Mouse (Mus musculus): ENCODE results near the gene Upf3b. TPM values are rescaled to one million over a fixed set of nuclear protein-coding genes. Genes with fewer than 3 reads are reported as not detected.

Upf3b gene
- polyA plus RNA-seq, 1 experiment from 2014 or later, result 20.7 TPM

DNA sequence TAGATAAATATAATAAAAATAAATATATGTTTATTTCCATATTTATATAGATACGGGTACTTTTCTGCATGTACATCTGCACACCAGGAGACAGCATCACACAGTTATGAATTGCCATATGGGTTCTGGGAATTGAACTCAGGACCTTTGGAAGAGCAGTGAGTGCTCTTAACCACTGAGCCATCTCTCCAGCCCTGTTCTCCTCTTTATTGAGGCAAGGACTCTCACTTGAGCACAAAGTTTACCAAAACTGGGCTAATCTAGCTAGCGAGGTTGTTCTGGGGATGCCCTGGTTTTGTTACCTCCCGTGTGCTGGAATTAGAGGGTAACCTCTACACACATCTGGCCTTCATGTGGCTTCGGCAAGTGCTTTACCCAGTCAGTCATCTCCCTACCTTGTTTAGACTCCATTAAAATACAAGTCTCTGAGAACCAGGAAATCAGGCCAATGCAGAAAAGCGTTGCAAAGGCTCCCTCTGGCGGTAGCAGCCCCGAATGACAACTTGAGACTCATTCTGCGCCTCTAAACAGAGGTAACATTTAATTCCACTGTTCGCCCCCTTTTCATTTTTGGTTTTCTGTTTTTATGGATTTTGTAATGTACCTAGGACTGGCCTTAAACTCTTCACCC, 35.7 kb downstream of the Upf3b start:
- no peak overlapping the region for H3K4me2 ChIP-seq
- no peaks in the 10 kb centered on the region for H3K9me3 ChIP-seq
- H3K27me3 ChIP-seq, result no peaks in the 10 kb centered on the region
- no peak overlapping the region for H3K27ac ChIP-seq
- H3K4me3 ChIP-seq, result no peak overlapping the region
- no peak for ATAC-seq (ENCODE audit: borderline replicate concordance, extremely low read depth, low FRiP score, low TSS enrichment)
- 37% methylated on average over 9 of the region's 9 CpGs for WGBS
- H3K9ac ChIP-seq, result no peak overlapping the region
- H3K4me1 ChIP-seq, result no peaks in the 10 kb centered on the region
- no peaks in the 10 kb centered on the region for H3K36me3 ChIP-seq

DNA sequence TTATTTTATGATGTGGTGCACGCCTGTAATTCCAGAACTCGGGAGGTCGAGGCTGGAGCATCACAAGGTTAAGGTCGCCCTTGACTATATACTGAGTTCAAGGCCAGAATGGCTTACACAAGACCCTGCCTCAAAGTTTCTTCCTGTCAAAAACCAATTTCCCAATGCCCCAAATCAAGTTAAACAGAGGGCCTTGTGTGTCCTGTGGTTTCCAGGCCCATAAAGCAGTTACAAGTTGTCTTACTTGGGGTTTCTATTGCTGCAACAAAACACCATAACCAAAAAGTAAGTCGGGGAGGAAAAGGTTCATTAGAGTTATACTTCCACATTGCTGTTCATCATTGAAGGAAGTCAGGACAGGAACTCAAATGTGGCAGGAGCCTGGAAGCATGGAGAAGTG, 41.4 kb downstream of the Upf3b start:
- H3K4me2 ChIP-seq, result no peak overlapping the region
- no peaks in the 10 kb centered on the region for H3K9me3 ChIP-seq
- H3K9ac ChIP-seq, result no peak overlapping the region
- ATAC-seq (ENCODE audit: borderline replicate concordance, extremely low read depth, low FRiP score, low TSS enrichment), result no peak
- 89% methylated on average over 5 of the region's 5 CpGs for WGBS
- H3K27ac ChIP-seq, result no peak overlapping the region
- no peaks in the 10 kb centered on the region for H3K27me3 ChIP-seq
- H3K4me3 ChIP-seq, result no peak overlapping the region
- H3K4me1 ChIP-seq, result no peaks in the 10 kb centered on the region
- no peaks in the 10 kb centered on the region for H3K36me3 ChIP-seq

DNA sequence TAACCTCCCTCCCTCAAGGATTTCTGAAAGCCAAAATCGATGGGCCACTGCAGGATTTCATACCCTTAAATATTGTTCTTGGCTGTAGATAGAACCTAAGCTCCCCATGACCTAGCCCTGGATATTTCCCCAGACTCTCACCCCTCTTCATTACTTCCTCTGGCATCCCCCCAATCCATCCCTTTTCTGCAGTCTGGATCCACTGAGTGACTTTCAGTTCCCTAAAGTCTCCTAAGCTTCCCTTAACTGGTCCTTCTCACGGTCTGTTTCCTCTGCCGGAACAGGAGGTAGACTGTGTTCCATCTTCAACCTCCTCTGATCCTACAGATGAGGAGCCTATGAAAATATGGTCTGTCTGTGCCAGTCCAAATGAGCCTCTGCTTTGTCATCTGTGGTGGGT, 42.8 kb downstream of the Upf3b start:
- H3K4me2 ChIP-seq, result no peak overlapping the region
- no peak for ATAC-seq (ENCODE audit: borderline replicate concordance, extremely low read depth, low FRiP score, low TSS enrichment)
- H3K36me3 ChIP-seq, result no peaks in the 10 kb centered on the region
- no peak overlapping the region for H3K27ac ChIP-seq
- no peaks in the 10 kb centered on the region for H3K9me3 ChIP-seq
- H3K4me3 ChIP-seq, result no peak overlapping the region
- H3K27me3 ChIP-seq, result no peaks in the 10 kb centered on the region
- no peak overlapping the region for H3K9ac ChIP-seq
- 82% methylated on average over 3 of the region's 3 CpGs for WGBS
- H3K4me1 ChIP-seq, result no peaks in the 10 kb centered on the region

DNA sequence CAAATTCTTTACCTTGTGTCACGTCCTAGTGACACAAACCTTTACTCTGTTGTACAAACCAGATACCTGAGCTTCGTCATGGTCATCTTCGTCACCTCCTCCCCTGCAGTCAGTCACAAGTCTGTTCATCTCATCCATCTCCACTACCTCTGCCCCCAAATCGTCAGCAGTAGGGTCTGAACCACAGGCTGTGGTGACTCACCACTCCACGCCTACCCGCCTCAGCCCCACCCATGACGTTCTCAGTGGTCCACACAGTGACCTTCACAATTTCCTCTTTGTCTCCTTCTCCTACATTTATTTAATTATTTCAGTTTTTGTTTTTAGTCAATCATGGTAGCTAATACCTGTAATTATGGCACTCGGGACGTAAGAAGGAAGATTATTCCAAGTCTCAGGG, 46.2 kb downstream of the Upf3b start:
- no peaks in the 10 kb centered on the region for H3K9me3 ChIP-seq
- no peak overlapping the region for H3K4me2 ChIP-seq
- H3K4me3 ChIP-seq, result no peak overlapping the region
- H3K27me3 ChIP-seq, result no peaks in the 10 kb centered on the region
- no peak overlapping the region for H3K27ac ChIP-seq
- H3K36me3 ChIP-seq, result no peaks in the 10 kb centered on the region
- no peak for ATAC-seq (ENCODE audit: borderline replicate concordance, extremely low read depth, low FRiP score, low TSS enrichment)
- no peaks in the 10 kb centered on the region for H3K4me1 ChIP-seq
- WGBS, result 74% methylated on average over 9 of the region's 9 CpGs
- no peak overlapping the region for H3K9ac ChIP-seq

DNA sequence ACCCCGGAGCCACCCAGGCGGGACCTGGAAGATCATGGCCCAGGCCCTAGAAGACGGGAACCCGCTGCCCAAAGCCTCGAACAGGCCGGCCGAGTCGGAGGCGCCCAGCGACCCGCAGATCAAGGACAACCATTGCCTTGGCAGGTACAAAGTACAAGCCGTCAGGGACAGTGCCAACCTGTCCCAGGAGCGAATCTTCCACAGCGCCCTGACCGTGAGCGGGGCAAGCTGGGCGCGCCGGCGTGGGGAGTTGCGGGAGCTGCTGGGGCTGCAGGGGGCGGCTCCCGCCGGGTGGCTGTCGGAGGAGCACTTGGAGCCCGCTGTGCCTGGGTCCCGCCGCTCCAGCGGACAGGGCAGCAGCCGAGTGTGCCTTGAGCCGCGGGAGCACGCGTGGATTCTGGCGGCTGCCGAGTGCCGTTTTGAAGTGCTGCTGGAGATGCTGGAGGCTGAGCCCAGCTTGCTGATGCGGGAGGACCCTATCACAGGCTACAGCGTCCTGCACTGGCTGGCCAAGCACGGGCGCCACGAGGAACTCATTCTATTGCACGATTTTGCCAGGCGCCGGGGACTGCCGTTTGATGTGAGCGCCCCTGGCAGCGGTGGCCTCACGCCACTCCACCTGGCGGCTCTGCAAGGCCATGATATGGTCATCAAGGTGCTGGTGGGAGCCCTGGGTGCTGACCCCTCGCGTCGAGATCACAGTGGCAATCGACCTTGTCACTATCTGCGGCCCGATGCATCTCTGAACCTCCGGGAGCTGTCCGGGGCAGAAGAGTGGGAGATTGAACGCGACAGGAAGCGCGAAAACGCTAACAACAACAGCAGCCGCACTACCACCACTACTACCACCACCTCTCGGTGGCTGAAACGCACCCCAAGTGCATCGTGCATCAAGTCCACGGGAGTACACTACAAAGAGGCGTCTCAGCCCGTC, 61.0 kb downstream of the Upf3b start:
- ATAC-seq (ENCODE audit: borderline replicate concordance, extremely low read depth, low FRiP score, low TSS enrichment), result peak; percentile 35; the same call in 1 of the 2 replicates

DNA sequence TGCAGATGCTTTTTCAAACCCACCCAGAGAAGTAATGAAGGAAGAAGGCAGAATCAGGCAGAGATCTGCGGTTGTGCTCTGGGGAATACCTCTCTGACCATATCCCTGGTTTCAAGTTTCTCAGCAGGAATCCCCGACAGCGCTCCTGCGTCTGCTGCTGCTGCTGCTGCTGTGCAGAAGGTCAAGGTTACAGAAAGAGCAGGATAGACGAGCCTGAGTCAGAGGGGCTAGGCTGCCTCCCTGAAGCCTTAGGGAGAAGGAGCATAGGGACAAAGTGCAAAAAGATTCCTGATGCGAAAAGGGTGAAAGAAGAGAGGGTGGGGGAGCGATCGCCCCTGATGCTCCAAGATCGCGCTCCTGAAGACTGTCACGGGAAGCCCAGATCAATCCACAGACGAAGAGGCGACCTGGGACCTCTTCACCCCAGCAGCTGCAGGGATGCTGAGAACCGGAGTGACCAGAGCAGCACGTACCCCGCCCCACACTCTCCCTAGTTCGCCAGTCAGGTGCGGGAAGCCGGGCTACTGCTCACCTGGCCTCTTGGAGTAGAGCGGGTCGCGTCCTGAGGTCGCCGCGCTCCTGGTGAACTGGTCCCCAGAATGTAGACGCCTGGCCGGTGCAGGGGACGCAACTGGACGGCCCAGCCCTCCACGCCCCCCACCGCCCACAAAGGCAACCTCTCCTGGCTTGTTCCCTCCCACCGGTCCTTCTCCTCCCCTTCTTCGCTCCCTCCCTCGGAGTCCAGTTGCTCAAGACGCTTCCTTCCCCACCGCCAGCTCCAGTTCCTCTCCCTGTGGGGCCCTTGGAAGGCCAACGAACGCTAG, 61.8 kb downstream of the Upf3b start, which contains the start of gene Sowahd:
Sowahd (plus strand) TSS at position 780 of the 824 bp plus-strand sequence.
- H3K9ac ChIP-seq, result no peak within 1 kb of the TSS
- 12% methylated on average over 38 of the region's 38 CpGs for WGBS

More for the DNA sequence above, 61.0 kb downstream of the Upf3b start:
- H3K27ac ChIP-seq, result no peak overlapping the region
- peak overlapping the region; percentile 34 for H3K4me3 ChIP-seq
- H3K36me3 ChIP-seq, result no peaks in the 10 kb centered on the region
- H3K27me3 ChIP-seq, result peaks cover 59% of the 10 kb centered on the region
- H3K9ac ChIP-seq, result no peak overlapping the region
- WGBS, result 14% methylated on average over 69 of the region's 70 CpGs
- peak overlapping the region; percentile 64 for H3K4me2 ChIP-seq
- H3K4me1 ChIP-seq, result 0 out of 2 replicates have a peak, but pooled peaks cover 9% of the 10 kb centered on the region
- H3K9me3 ChIP-seq, result no peaks in the 10 kb centered on the region

DNA sequence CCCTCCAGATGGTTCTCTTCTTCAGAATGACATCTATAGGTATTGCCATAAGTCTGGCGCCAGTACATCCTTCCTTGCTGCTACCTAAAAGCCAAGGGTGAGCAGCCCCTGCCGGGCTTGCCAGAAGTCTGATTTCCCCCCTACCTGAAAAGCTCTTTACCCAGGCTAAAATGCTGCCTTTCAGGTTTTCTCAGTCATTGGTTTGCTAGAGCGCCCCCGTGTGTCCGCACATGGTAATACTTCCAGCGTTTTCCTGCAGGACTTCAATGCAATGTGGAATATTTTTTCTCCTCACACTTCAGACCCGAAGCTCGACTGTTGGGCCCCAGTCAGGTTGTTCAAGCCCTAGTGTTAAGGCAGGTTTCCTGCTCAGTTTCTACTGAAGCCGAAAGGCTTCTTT, 67.4 kb downstream of the Upf3b start:
- Histone ChIP-seq H3K9ac (no peak overlapping the region), H3K4me1 (no peaks in the 10 kb centered on the region), H3K27me3 (peaks cover 16% of the 10 kb centered on the region; the same call in 1 of the 2 replicates), H3K4me2 (no peak overlapping the region), H3K4me3 (no peak overlapping the region), H3K9me3 (no peaks in the 10 kb centered on the region), H3K27ac (no peak overlapping the region), H3K36me3 (no peaks in the 10 kb centered on the region)
- WGBS, result 21% methylated on average over 9 of the region's 9 CpGs
- no peak for ATAC-seq (ENCODE audit: borderline replicate concordance, extremely low read depth, low FRiP score, low TSS enrichment)

More for the DNA sequence above, 61.8 kb downstream of the Upf3b start, which contains the start of gene Sowahd:
- H3K4me2 ChIP-seq, result peak within 1 kb of the TSS; percentile 64
- H3K27me3 ChIP-seq, result peaks cover 59% of the 10 kb centered on the region
- H3K27ac ChIP-seq, result no peak within 1 kb of the TSS
- no peak for ATAC-seq (ENCODE audit: borderline replicate concordance, extremely low read depth, low FRiP score, low TSS enrichment)
- peak within 1 kb of the TSS; percentile 34 for H3K4me3 ChIP-seq
- H3K9me3 ChIP-seq, result no peaks in the 10 kb centered on the region
- H3K4me1 ChIP-seq, result 0 out of 2 replicates have a peak, but pooled peaks cover 9% of the 10 kb centered on the region
- H3K36me3 ChIP-seq, result no peaks in the 10 kb centered on the region

Other genes starting within 250 kb of the Upf3b start
- gene Ube2a, start 236.4 kb downstream of the Upf3b start, polyA plus RNA-seq (2015; fragmentation: Nextera tagmentation; extraction: Ambion mirVana), result 129 and 132 TPM in 2 replicates
- gene C330007P06Rik, start 236.2 kb downstream of the Upf3b start, polyA plus RNA-seq (2015; fragmentation: Nextera tagmentation; extraction: Ambion mirVana), result 31.6 and 35.7 TPM in 2 replicates
- 1.4 and 1.5 TPM in 2 replicates for gene Nkrf, start 207.4 kb downstream of the Upf3b start, polyA plus RNA-seq (2015; fragmentation: Nextera tagmentation; extraction: Ambion mirVana)
- gene Sept6, start 118.5 kb downstream of the Upf3b start, polyA plus RNA-seq (2015; fragmentation: Nextera tagmentation; extraction: Ambion mirVana), result 17.7 and 20.1 TPM in 2 replicates
- gene Sowahd, start 61.5 kb downstream of the Upf3b start, polyA plus RNA-seq (2015; fragmentation: Nextera tagmentation; extraction: Ambion mirVana), result not detected in 2 replicates
- 509 and 532 TPM in 2 replicates for gene Rpl39, start 24.9 kb downstream of the Upf3b start, polyA plus RNA-seq (2015; fragmentation: Nextera tagmentation; extraction: Ambion mirVana)
- 11.8 and 14.3 TPM in 2 replicates for gene Nkap, start 16.5 kb upstream of the Upf3b start, polyA plus RNA-seq (2015; fragmentation: Nextera tagmentation; extraction: Ambion mirVana)
- 0.31 and 0.64 TPM in 2 replicates for gene Akap14, start 58.5 kb upstream of the Upf3b start, polyA plus RNA-seq (2015; fragmentation: Nextera tagmentation; extraction: Ambion mirVana)
- 399 and 410 TPM in 2 replicates for gene Ndufa1, start 80.8 kb upstream of the Upf3b start, polyA plus RNA-seq (2015; fragmentation: Nextera tagmentation; extraction: Ambion mirVana)
- gene Rnf113a1, start 80.9 kb upstream of the Upf3b start, polyA plus RNA-seq (2015; fragmentation: Nextera tagmentation; extraction: Ambion mirVana), result 8.4 and 9.1 TPM in 2 replicates
- gene Gm9, start 100.7 kb upstream of the Upf3b start, polyA plus RNA-seq (2015; fragmentation: Nextera tagmentation; extraction: Ambion mirVana), result not detected in 2 replicates
- gene Rhox1, start 111.9 kb upstream of the Upf3b start, polyA plus RNA-seq (2015; fragmentation: Nextera tagmentation; extraction: Ambion mirVana), result not detected in 2 replicates
- gene Rhox2a, start 134.7 kb upstream of the Upf3b start, polyA plus RNA-seq (2015; fragmentation: Nextera tagmentation; extraction: Ambion mirVana), result not detected in 2 replicates
- not detected in 2 replicates for gene Rhox3a, start 139.6 kb upstream of the Upf3b start, polyA plus RNA-seq (2015; fragmentation: Nextera tagmentation; extraction: Ambion mirVana)
- gene Rhox4a, start 155.0 kb upstream of the Upf3b start, polyA plus RNA-seq (2015; fragmentation: Nextera tagmentation; extraction: Ambion mirVana), result not detected in 2 replicates

Measured in lung, embryonic 15.5 days (tissue).